Mouse (Mus musculus): Measurements from ENCODE around the gene Rpp14. TPM values are rescaled to one million over a fixed set of nuclear protein-coding genes. Genes with fewer than 3 reads are reported as not detected.
"Not testable (repeated sequence)": the region's sequence is repeated elsewhere in the genome, so short reads cannot be mapped to it uniquely, and the experiment has no call there.

Gene Rpp14
- polyA plus RNA-seq, 1 experiment from 2014 or later, result 39.3 TPM

DNA sequence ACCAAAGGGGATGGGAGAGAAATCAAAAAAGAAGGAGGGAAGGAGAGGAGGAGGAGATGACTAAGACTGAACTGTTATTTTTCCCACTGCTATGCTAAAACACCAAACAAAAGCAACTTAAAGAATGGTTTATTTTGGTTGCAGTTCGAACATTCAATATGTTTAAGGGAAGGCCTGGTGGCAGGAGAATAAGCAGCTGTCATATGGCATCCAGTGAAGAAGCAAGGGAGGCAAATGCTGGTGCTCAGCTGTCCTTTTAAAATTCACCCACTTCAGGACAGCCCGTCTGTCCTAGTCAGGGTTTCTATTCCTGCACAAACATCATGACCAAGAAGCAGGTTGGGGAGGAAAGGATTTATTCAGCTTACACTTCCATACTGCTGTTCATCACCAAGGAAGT, 37.2 kb downstream of the Rpp14 start:
- H3K4me1 ChIP-seq (replicated peaks), result no peaks in the 10 kb centered on the region
- WGBS (ENCODE audit: insufficient replicate concordance), result 57% methylated on average over 2 of the region's 2 CpGs
- H3K9ac ChIP-seq, result no peak overlapping the region
- no peak overlapping the region for H3K4me2 ChIP-seq
- H3K27ac ChIP-seq, result no peak overlapping the region
- H3K27me3 ChIP-seq, result no peaks in the 10 kb centered on the region
- H3K9me3 ChIP-seq (replicated peaks), result no peaks in the 10 kb centered on the region
- no peak for ATAC-seq (ENCODE audit: low read depth)
- no peak overlapping the region for H3K4me3 ChIP-seq (replicated peaks)
- no peak for DNase-seq
- H3K36me3 ChIP-seq, result peaks cover 5% of the 10 kb centered on the region; the same call in 1 of the 2 replicates

DNA sequence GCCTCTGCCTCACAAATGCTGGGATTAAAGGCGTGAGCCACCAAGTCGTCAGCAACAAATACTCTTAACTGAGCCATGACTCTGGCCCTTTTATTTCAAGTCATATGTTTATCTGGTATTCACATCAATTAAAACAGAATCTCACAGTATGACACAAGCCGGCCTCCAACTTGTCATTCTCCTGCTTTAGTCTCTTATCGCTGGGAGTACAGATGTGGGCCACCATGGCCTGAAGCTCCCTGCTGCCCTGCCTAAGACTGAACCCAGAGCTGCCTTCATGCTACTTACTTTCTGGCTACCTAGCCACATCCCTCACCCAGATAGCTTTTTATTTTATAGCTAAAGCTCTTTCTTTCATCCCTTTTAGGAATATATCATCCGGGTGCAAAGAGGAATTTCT, 39.3 kb downstream of the Rpp14 start:
- DNase-seq, result no peak
- H3K27ac ChIP-seq, result no peak overlapping the region
- WGBS (ENCODE audit: insufficient replicate concordance), result 62% methylated on average over 5 of the region's 5 CpGs
- no peak overlapping the region for H3K9ac ChIP-seq
- H3K27me3 ChIP-seq, result no peaks in the 10 kb centered on the region
- no peaks in the 10 kb centered on the region; the same call in 1 of the 2 replicates for H3K4me1 ChIP-seq (replicated peaks)
- peaks cover 5% of the 10 kb centered on the region; the same call in 1 of the 2 replicates for H3K36me3 ChIP-seq
- H3K9me3 ChIP-seq (replicated peaks), result no peaks in the 10 kb centered on the region
- no peak overlapping the region for H3K4me2 ChIP-seq
- 0 out of 2 replicates have a peak, but pooled peaks have one; percentile 20 for ATAC-seq (ENCODE audit: low read depth)
- no peak overlapping the region for H3K4me3 ChIP-seq (replicated peaks)

DNA sequence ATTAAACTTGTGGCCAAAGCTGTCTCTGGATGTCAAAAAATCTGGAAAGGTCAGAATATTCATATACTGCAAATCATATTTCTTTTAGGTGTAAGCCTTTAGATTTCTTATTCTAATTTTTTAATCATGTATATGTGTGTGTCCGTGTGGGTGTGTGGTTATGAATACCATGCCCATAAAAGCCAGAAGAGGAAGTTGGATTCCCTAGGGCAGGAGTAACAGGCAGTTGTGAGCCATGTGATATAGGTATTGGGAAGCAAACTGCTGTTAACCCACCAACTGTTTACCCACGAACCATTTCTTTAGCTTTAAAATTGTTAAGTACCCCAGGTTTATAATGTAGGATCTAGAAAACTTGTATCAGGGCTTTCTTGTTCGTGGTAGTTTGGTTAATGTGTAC, 39.7 kb downstream of the Rpp14 start:
- no peaks in the 10 kb centered on the region; the same call in 1 of the 2 replicates for H3K4me1 ChIP-seq (replicated peaks)
- H3K9me3 ChIP-seq (replicated peaks), result no peaks in the 10 kb centered on the region
- ATAC-seq (ENCODE audit: low read depth) (no peak), DNase-seq (no peak)
- H3K27me3 ChIP-seq, result no peaks in the 10 kb centered on the region
- H3K4me3 ChIP-seq (replicated peaks), result no peak overlapping the region
- no peak overlapping the region for H3K9ac ChIP-seq
- H3K27ac ChIP-seq, result no peak overlapping the region
- peaks cover 5% of the 10 kb centered on the region; the same call in 1 of the 2 replicates for H3K36me3 ChIP-seq
- 54% methylated on average over 3 of the region's 3 CpGs for WGBS (ENCODE audit: insufficient replicate concordance)
- no peak overlapping the region for H3K4me2 ChIP-seq

DNA sequence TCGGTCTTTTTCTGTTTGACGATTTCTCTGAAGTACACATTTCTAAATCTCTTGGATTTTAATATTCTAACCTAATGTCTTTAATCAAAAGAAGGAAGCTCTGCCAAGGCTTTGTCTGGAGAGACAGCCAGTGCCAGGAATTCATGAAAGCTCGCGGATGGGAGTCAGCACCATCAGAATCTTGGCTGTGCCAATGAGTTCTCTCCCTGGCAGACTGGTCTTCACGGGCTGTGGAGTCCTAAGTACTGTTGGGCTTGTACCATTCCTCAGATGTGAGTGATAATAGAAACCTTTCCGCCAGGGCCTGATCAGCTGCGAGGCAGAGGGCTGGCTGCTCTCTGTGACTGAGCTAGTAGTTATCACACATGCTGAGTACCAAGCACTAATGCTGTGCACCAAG, 43.0 kb downstream of the Rpp14 start:
- Histone ChIP-seq H3K27me3 (no peaks in the 10 kb centered on the region), H3K9ac (no peak overlapping the region), H3K4me1 (replicated peaks) (no peaks in the 10 kb centered on the region; the same call in 1 of the 2 replicates), H3K9me3 (replicated peaks) (no peaks in the 10 kb centered on the region), H3K36me3 (peaks cover 14% of the 10 kb centered on the region), H3K4me3 (replicated peaks) (no peak overlapping the region), H3K4me2 (no peak overlapping the region), H3K27ac (no peak overlapping the region)
- WGBS (ENCODE audit: insufficient replicate concordance), result 79% methylated on average over 7 of the region's 7 CpGs
- DNase-seq, result no peak
- no peak for ATAC-seq (ENCODE audit: low read depth)

DNA sequence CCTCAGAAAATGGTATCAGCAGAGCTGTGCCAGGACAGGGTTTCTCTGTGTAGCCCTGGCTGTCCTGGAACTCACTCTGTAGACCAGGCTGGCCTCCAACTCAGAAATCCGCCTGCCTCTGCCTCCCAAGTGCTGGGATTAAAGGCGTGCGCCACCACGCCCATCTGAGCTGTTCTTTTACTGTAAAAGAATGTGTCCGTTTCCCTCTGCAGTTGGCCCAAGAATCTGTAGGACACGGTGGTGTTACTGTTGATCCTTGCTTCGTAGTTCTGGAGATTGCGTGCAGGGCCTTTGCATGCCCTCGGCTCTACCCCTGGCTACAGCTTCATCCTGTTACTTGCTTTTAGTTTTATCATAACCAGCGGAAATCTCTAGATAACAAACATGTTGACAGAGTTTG, 43.4 kb downstream of the Rpp14 start:
- H3K27ac ChIP-seq; H3K9me3 ChIP-seq (replicated peaks); H3K27me3 ChIP-seq; H3K9ac ChIP-seq; ATAC-seq (ENCODE audit: low read depth); DNase-seq; H3K4me2 ChIP-seq; H3K4me1 ChIP-seq (replicated peaks); H3K4me3 ChIP-seq (replicated peaks): not testable (repeated sequence)
- 83% methylated on average over 10 of the region's 10 CpGs for WGBS (ENCODE audit: insufficient replicate concordance)
- peaks cover 14% of the 10 kb centered on the region for H3K36me3 ChIP-seq

- no peak overlapping the region for H3K9ac ChIP-seq
- no peak overlapping the region for H3K4me3 ChIP-seq (replicated peaks)
- no peak for DNase-seq
- no peak overlapping the region for H3K4me2 ChIP-seq
- H3K9me3 ChIP-seq (replicated peaks), result no peaks in the 10 kb centered on the region
- ATAC-seq (ENCODE audit: low read depth), result no peak
- H3K4me1 ChIP-seq (replicated peaks), result no peaks in the 10 kb centered on the region; the same call in 1 of the 2 replicates
- H3K27ac ChIP-seq, result no peak overlapping the region
- 67% methylated on average over 7 of the region's 7 CpGs for WGBS (ENCODE audit: insufficient replicate concordance)
- peaks cover 14% of the 10 kb centered on the region for H3K36me3 ChIP-seq
- H3K27me3 ChIP-seq, result no peaks in the 10 kb centered on the region
Observed at GRCm38 (mm10) chr14:8124046-8124881, 44.1 kb downstream of the Rpp14 start.

DNA sequence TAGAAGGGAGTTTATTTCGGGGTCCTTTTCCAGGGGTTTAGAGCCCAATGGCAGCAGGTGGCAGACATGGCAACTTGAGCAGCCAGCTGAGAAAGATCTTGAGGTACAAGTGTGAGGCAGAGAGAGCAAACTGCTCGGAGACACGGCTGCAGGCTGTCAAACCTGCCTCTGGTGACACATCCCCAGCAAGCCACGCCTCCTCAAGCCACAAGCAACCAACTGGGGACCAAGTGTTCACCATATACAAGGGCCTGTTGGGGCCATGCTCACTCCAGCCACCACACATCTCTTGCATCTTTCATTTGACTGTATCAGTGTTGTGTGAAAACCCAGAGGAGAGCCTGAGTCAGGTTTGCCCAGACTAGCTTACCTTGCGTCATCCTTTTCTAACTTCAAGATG, 47.8 kb downstream of the Rpp14 start:
- Histone ChIP-seq H3K27ac (no peak overlapping the region), H3K4me2 (no peak overlapping the region), H3K9ac (no peak overlapping the region), H3K9me3 (replicated peaks) (no peaks in the 10 kb centered on the region), H3K36me3 (peaks cover 16% of the 10 kb centered on the region), H3K27me3 (no peaks in the 10 kb centered on the region), H3K4me1 (replicated peaks) (no peaks in the 10 kb centered on the region; the same call in 1 of the 2 replicates), H3K4me3 (replicated peaks) (no peak overlapping the region)
- ATAC-seq (ENCODE audit: low read depth) (no peak), DNase-seq (no peak)
- WGBS (ENCODE audit: insufficient replicate concordance), result 62% methylated on average over 5 of the region's 5 CpGs

DNA sequence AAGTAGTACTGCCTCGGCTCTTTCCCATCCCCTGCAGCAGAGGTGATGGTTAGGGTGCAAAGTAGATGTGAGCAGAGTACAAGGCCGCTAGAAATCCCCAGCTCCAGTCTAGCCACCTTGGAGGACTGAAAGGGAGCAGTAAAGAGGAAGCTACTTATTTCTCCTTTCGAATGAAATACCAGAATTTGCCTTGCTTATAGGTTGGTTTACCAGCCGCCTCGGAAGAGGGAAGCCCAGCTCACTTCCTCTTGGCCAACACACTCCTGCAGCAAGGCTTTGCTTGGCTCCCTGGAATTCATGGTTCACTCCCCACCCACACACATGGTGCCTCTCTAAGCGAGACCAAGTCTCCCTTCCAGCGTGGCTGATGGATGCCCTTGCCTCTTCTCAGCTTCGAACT, 52.6 kb downstream of the Rpp14 start:
- no peak for ATAC-seq (ENCODE audit: low read depth)
- H3K4me3 ChIP-seq (replicated peaks), result no peak overlapping the region
- no peak overlapping the region for H3K27ac ChIP-seq

GRCm38 (mm10) chr14:8134234-8134633, 54.1 kb downstream of the Rpp14 start:
- no peaks in the 10 kb centered on the region for H3K9me3 ChIP-seq (replicated peaks)
- ATAC-seq (ENCODE audit: low read depth) (no peak), DNase-seq (no peak)
- H3K4me1 ChIP-seq (replicated peaks), result peaks cover 7% of the 10 kb centered on the region
- H3K4me3 ChIP-seq (replicated peaks), result no peak overlapping the region
- no peak overlapping the region for H3K4me2 ChIP-seq
- WGBS (ENCODE audit: insufficient replicate concordance), result 61% methylated on average over 2 of the region's 2 CpGs
- peaks cover 7% of the 10 kb centered on the region for H3K36me3 ChIP-seq
- H3K9ac ChIP-seq, result no peak overlapping the region
- H3K27ac ChIP-seq, result no peak overlapping the region
- no peaks in the 10 kb centered on the region for H3K27me3 ChIP-seq

More for the DNA sequence above, 52.6 kb downstream of the Rpp14 start:
- no peaks in the 10 kb centered on the region for H3K9me3 ChIP-seq (replicated peaks)
- no peaks in the 10 kb centered on the region for H3K27me3 ChIP-seq
- no peak overlapping the region for H3K4me2 ChIP-seq
- H3K9ac ChIP-seq, result no peak overlapping the region
- peaks cover 7% of the 10 kb centered on the region for H3K4me1 ChIP-seq (replicated peaks)
- 44% methylated on average over 8 of the region's 8 CpGs for whole genome bisulfite sequencing (ENCODE audit: insufficient replicate concordance)
- H3K36me3 ChIP-seq, result peaks cover 7% of the 10 kb centered on the region
- no peak for DNase-seq

DNA sequence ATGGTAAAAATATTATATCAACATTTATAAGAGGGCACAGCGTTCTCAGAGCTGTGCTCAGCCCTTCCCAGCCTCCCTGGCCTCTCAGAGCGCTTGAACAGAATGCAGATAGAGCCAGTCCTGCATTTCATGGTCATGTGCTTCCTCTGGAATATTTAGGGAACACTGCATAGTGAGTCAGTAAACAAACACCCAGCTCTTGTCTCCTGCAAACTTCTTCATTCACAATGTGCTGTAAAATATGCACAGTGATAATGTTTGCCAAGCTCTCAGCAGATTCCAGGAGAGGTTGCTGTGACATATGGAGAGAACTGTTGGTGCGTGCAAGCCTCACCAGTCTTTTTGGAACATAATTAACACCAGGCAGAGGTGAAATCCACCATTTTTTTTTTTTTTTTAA, 55.0 kb downstream of the Rpp14 start:
- no peak for DNase-seq
- peaks cover 7% of the 10 kb centered on the region for H3K36me3 ChIP-seq
- H3K27me3 ChIP-seq, result no peaks in the 10 kb centered on the region
- no peak for ATAC-seq (ENCODE audit: low read depth)
- no peaks in the 10 kb centered on the region for H3K9me3 ChIP-seq (replicated peaks)
- H3K27ac ChIP-seq, result no peak overlapping the region
- 75% methylated on average over 3 of the region's 3 CpGs for WGBS (ENCODE audit: insufficient replicate concordance)
- peaks cover 7% of the 10 kb centered on the region for H3K4me1 ChIP-seq (replicated peaks)
- H3K4me3 ChIP-seq (replicated peaks), result no peak overlapping the region
- no peak overlapping the region for H3K9ac ChIP-seq
- H3K4me2 ChIP-seq, result no peak overlapping the region

DNA sequence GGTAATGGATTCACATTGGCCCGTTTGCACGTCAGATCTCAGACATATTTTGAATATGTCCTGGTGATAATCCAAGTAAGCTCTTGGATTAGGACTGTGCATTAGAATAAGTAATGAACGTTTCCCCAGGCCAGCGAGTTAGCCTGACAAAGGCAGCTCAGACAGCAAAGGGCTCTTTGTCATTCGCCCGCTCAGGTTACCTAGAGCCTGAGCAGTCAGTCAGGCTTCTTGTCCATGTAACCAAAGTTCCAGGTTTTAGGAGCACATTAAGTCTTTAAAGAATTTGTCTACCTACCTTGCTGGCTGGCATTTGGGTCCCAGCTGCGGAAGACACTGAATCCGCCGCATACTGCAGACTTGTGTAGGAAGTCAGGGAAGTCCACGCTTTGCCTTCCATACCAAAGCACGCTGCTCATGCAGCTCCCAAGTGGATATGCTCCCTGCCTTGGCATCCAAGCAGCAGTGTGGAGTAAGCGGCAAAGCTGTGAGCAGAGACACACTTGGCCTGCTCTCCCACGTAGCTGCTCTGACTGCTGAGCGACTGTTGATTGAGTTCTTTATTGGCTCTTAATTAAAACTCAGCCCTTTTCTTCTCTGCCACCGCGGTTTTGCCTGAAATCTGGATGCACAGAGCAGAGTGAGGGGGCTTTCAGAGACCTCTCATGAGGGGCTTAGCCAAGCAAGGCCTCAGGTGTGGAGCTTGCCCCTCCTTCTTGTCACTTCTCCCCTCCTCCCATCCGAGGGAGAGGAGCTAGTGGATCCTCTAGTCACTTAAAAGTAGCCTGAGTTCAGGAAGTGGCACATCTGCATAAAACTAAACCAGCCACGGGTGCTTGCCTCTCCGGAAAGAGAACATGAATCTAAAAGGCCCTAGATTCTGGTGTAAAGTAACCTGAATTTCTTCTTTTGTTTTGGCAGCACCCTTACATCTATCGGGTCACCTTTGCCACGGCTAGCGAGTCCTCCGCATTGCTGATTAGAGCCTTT, 59.9 kb downstream of the Rpp14 start:
- H3K4me2 ChIP-seq, result no peak overlapping the region
- H3K9ac ChIP-seq, result no peak overlapping the region
- ATAC-seq (ENCODE audit: low read depth) (no peak), DNase-seq (no peak)
- no peaks in the 10 kb centered on the region for H3K27me3 ChIP-seq
- H3K27ac ChIP-seq, result no peak overlapping the region
- no peaks in the 10 kb centered on the region for H3K4me1 ChIP-seq (replicated peaks)
- H3K9me3 ChIP-seq (replicated peaks), result no peaks in the 10 kb centered on the region
- H3K36me3 ChIP-seq, result peaks cover 17% of the 10 kb centered on the region
- WGBS (ENCODE audit: insufficient replicate concordance), result 77% methylated on average over 23 of the region's 23 CpGs
- no peak overlapping the region for H3K4me3 ChIP-seq (replicated peaks)

Measured in liver, embryonic 13.5 days (tissue).